Mouse (Mus musculus) G1E (cell line): ENCODE data around the gene Heg1. TPM values are rescaled to one million over a fixed set of nuclear protein-coding genes. Genes with fewer than 3 reads are reported as not detected.

ENCODE experiments used
- ATAC-seq: 2 replicates; pipeline ENCODE4 v1.8.0; 2016; ENCODE audit warnings: mild to moderate bottlenecking; ENCODE audit not compliant: insufficient number of reproducible peaks, poor library complexity, low FRiP score, severe bottlenecking; ENCODE audit errors: extremely low read depth
- DNase-seq: peaks from one replicate; pipeline ENCODE4 v3.0.0; 2012; ENCODE audit warnings: low spot score
- H3K27me3 ChIP-seq: 2 replicates; pipeline ENCODE4 v1.6.1; 2012; ENCODE audit warnings: mild to moderate bottlenecking, low read length, inconsistent platforms; ENCODE audit not compliant: insufficient read depth
- H3K36me3 ChIP-seq: replicated peaks from 2 replicates; pipeline ENCODE3; 2012; ENCODE audit warnings: mild to moderate bottlenecking, inconsistent platforms
- H3K4me1 ChIP-seq: 2 replicates; pipeline ENCODE4 v1.6.1; 2012; ENCODE audit warnings: low read depth, low read length, inconsistent platforms, mixed read lengths; ENCODE audit not compliant: insufficient read depth
- H3K4me3 ChIP-seq: 2 replicates; pipeline ENCODE4 v1.5.1; 2012; ENCODE audit warnings: low read depth, mild to moderate bottlenecking, inconsistent platforms, low read length, moderate library complexity, mixed read lengths
- H3K9me3 ChIP-seq: replicated peaks from 2 replicates; pipeline ENCODE4 v1.6.1; 2012; ENCODE audit warnings: inconsistent platforms
- CTCF ChIP-seq: IDR thresholded peaks from 2 replicates; pipeline ENCODE4 v1.5.1; 2012; ENCODE audit warnings: low read depth, low read length, inconsistent platforms, mixed read lengths
- GATA1 ChIP-seq: IDR thresholded peaks from 2 replicates; pipeline ENCODE4 v1.6.1; 2012; ENCODE audit warnings: borderline replicate concordance, low read length, inconsistent platforms, mixed read lengths
- GATA2 ChIP-seq: IDR thresholded peaks from 2 replicates; pipeline ENCODE4 v1.6.1; 2012; ENCODE audit warnings: low read depth, low read length, inconsistent platforms, borderline replicate concordance
- POLR2AphosphoS5 ChIP-seq: IDR thresholded peaks from 2 replicates; pipeline ENCODE4 v1.6.1; 2012; ENCODE audit warnings: low read depth, low read length, inconsistent platforms; ENCODE audit not compliant: insufficient replicate concordance
- TAL1 ChIP-seq: conservative IDR thresholded peaks from 2 replicates; pipeline ENCODE4 v1.6.1; 2012; ENCODE audit warnings: low read depth, low read length, inconsistent platforms, mixed read lengths
- polyA plus RNA-seq: library from polyadenylated mRNA; stranded (reverse); fragments of >175 nt; gene quantifications from 2 replicates; pipeline ENCODE4 v1.2.3, GENCODE M21; 2012
- total RNA-seq, 2 experiments: library from RNA; stranded (forward) in 1 of 2; stranded (reverse) in 1 of 2; fragments of 200-1000 nt in 1 of 2; fragments of >200 nt in 1 of 2; fragmentation: Nextera tagmentation in 1 of 2; gene quantifications; 2 replicates each; pipeline ENCODE4 v1.2.3; 2014 to 2017

Heg1 gene
- total and polyA plus RNA-seq, 3 experiments = 2.7 to 35.6 (median 5.4) TPM

GRCm38 (mm10) chr16:33776766-33777529 lies 92.8 kb downstream of the Heg1 start:
- Histone ChIP-seq H3K36me3 (peaks cover 28% of the 10 kb centered on the region), H3K4me3 (no peak overlapping the region), H3K4me1 (peaks cover 80% of the 10 kb centered on the region), H3K9me3 (no peaks in the 10 kb centered on the region), H3K27me3 (no peaks in the 10 kb centered on the region)
- TF ChIP-seq GATA1 = no peak
- ATAC-seq = no peak
- no peak for DNase-seq

GRCm38 (mm10) chr16:33777607-33778006 lies 93.4 kb downstream of the Heg1 start:
- DNase-seq (no peak), ATAC-seq (no peak)
- TF ChIP-seq GATA2 = no peak
- TF ChIP-seq GATA1 = no peak
- TF ChIP-seq CTCF = no peak
- Histone ChIP-seq H3K4me3 (no peak overlapping the region), H3K4me1 (peaks cover 86% of the 10 kb centered on the region), H3K27me3 (no peaks in the 10 kb centered on the region), H3K9me3 (no peaks in the 10 kb centered on the region), H3K36me3 (peaks cover 27% of the 10 kb centered on the region)

DNA sequence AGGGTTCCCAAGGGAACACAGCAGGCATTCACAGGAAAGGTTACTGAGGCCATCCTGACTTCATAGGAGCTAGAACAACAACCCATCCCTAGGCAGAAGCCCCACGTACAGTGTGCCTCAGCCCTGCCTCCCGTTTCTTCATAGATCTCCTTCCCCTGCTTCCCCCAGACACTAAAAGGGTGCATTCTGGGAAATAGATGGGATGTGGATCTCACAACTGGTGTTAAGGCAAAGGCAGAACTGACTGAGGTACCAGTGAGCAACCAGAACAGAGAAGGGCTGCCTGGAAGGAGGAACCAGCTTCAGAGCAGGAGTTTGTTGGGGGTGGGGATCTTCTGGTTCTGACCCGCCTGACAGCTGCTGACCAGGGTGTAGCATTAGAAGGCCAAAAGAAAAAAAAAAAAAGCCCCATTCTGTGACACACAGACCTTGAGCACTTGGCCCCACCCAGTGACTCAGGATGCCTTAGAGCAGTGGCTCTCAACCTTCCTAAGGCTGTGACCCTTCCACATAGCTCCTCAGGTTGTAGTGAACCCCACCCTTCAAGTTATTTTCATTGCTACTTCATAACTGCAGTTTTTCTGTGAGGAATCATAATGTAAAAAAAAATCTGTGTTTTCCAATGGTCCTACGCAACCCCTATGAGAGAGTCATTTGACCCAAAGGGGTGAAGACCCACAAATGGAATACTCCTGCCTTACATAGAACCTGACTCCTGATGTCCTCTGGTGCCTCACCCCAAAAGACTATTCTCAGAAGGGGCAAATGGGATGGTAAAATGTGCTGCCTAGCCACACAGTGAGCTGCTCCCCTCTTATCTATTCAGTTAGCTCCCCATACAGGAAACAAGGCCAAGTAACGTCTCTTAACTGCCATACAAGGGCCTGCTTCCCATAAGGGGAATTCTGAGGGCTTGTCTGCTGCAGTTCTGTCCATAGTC lies 97.9 kb downstream of the Heg1 start:
- peak; percentile 55 for ATAC-seq
- no peak for TF ChIP-seq TAL1
- no peak for TF ChIP-seq POLR2AphosphoS5
- TF ChIP-seq GATA1 = no peak
- Histone ChIP-seq H3K4me1 (peaks cover 86% of the 10 kb centered on the region), H3K4me3 (peak overlapping the region; percentile 27; the same call in 1 of the 2 replicates), H3K9me3 (no peaks in the 10 kb centered on the region), H3K27me3 (no peaks in the 10 kb centered on the region), H3K36me3 (peaks cover 29% of the 10 kb centered on the region)
- peak; percentile 48 for DNase-seq

DNA sequence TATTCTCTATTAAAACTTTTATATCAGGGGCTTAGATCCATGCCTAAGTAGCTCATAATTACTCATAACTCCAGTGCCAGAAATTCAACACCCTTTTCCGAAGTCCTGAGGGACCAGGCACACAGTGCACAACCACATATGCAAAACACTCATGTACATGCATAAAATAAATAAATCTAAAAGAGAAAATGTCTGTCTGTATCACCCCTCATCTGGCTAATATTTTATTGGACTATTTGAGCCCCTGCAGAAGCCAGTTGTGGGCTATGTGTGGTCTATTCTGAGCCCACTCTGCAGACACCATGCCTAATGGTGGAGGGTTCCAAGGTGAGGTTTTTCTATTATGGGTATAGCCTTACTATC lies 98.5 kb downstream of the Heg1 start:
- H3K9me3 ChIP-seq = no peaks in the 10 kb centered on the region
- H3K27me3 ChIP-seq = no peaks in the 10 kb centered on the region
- DNase-seq = no peak
- TF ChIP-seq CTCF = no peak
- TF ChIP-seq TAL1 = no peak
- TF ChIP-seq GATA2 = no peak
- no peak for TF ChIP-seq POLR2AphosphoS5
- no peak for TF ChIP-seq GATA1
- peaks cover 26% of the 10 kb centered on the region for H3K36me3 ChIP-seq
- peaks cover 85% of the 10 kb centered on the region for H3K4me1 ChIP-seq
- no peak for ATAC-seq
- H3K4me3 ChIP-seq = no peak overlapping the region

DNA sequence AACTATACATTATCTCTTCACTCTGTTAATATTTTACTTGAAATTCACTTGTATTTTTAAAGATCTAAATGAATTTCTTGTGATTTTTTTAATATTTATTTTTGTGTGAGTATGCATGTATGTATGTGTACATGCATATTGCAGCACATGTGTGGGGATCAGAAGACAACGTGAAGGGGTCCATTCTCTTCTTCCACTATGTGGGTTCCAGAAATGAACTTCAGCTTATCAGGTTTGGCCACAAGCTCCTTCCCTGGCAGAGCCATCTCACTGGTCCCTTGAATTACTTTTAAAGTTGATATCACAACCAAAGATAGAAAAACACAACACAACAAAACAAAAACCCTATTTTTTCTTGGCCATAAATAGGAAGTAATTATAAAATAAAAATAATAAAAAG lies 100.4 kb downstream of the Heg1 start:
- no peak overlapping the region for H3K4me3 ChIP-seq
- H3K36me3 ChIP-seq = peaks cover 19% of the 10 kb centered on the region
- no peaks in the 10 kb centered on the region for H3K27me3 ChIP-seq
- peaks cover 72% of the 10 kb centered on the region for H3K4me1 ChIP-seq
- ATAC-seq (no peak), DNase-seq (no peak)
- H3K9me3 ChIP-seq = no peaks in the 10 kb centered on the region; the same call in 1 of the 2 replicates
- TF ChIP-seq TAL1 = no peak
- TF ChIP-seq GATA2 = no peak
- no peak for TF ChIP-seq GATA1
- TF ChIP-seq CTCF = no peak
- TF ChIP-seq POLR2AphosphoS5 = no peak

- H3K9me3 ChIP-seq = peaks cover 3% of the 10 kb centered on the region; the same call in 1 of the 2 replicates
- no peak for TF ChIP-seq GATA2
- TF ChIP-seq POLR2AphosphoS5 = no peak
- no peak for TF ChIP-seq CTCF
- TF ChIP-seq GATA1 = no peak
- TF ChIP-seq TAL1 = peak; percentile 53
- H3K27me3 ChIP-seq = no peaks in the 10 kb centered on the region
- peaks cover 68% of the 10 kb centered on the region for H3K4me1 ChIP-seq
- ATAC-seq (peak; percentile 55), DNase-seq (peak; percentile 32)
- H3K4me3 ChIP-seq = peak overlapping the region; percentile 65
- H3K36me3 ChIP-seq = peaks cover 18% of the 10 kb centered on the region
These were observed 101.0 kb downstream of the Heg1 start for GRCm38 (mm10) chr16:33785092-33785704.
